Mouse (Mus musculus): ENCODE results near the gene 4930539E08Rik. TPM values are rescaled to one million over a fixed set of nuclear protein-coding genes. Genes with fewer than 3 reads are reported as not detected.
A peak's percentile ranks its signal among the peaks of the same experiment; 100 is the strongest.

Gene 4930539E08Rik
- total and polyA plus RNA-seq, 2 experiments from 2014 or later: 2.1 to 5.6 TPM

- 92% methylated on average over 5 of the region's 5 CpGs for WGBS
- DNase-seq (ENCODE audit: low spot score): no peak
- Histone ChIP-seq H3K27me3 (ENCODE audit: insufficient read depth, low read length) (no peaks in the 10 kb centered on the region), H3K9me3 (ENCODE audit: low read length) (no peaks in the 10 kb centered on the region), H3K36me3 (ENCODE audit: insufficient read depth, low read length) (no peaks in the 10 kb centered on the region), H3K9ac (replicated peaks; ENCODE audit: low read length) (no peak overlapping the region), H3K27ac (no peak overlapping the region), H3K4me1 (ENCODE audit: insufficient read depth, low read length) (no peaks in the 10 kb centered on the region), H3K4me2 (ENCODE audit: low read depth, low read length) (no peak overlapping the region), H3K4me3 (ENCODE audit: low read length) (no peak overlapping the region)
- no peak for ATAC-seq
- no peak for TF ChIP-seq CTCF (IDR thresholded peaks at IDR 0.05; ENCODE audit: low read depth)
These were observed 64.6 kb downstream of the 4930539E08Rik start for GRCm38 (mm10) chr17:28850511-28850910.

GRCm38 (mm10) chr17:28846974-28847617 lies 68.0 kb downstream of the 4930539E08Rik start:
- H3K4me3 ChIP-seq (ENCODE audit: low read length): no peak overlapping the region
- 71% methylated on average over 11 of the region's 11 CpGs for WGBS
- H3K4me1 ChIP-seq (ENCODE audit: insufficient read depth, low read length): no peaks in the 10 kb centered on the region
- H3K27me3 ChIP-seq (ENCODE audit: insufficient read depth, low read length): no peaks in the 10 kb centered on the region
- no peak for DNase-seq (ENCODE audit: low spot score)
- no peak overlapping the region for H3K27ac ChIP-seq
- H3K4me2 ChIP-seq (ENCODE audit: low read depth, low read length): no peak overlapping the region
- no peak overlapping the region for H3K9ac ChIP-seq (replicated peaks; ENCODE audit: low read length)
- 0 out of 2 replicates have a peak, but pooled peaks have one; percentile 18 for ATAC-seq
- TF ChIP-seq CTCF (IDR thresholded peaks at IDR 0.05; ENCODE audit: low read depth): no peak
- H3K36me3 ChIP-seq (ENCODE audit: insufficient read depth, low read length): no peaks in the 10 kb centered on the region
- no peaks in the 10 kb centered on the region for H3K9me3 ChIP-seq (ENCODE audit: low read length)

Other genes starting within 250 kb of the 4930539E08Rik start
- gene Slc26a8, start 225.1 kb downstream of the 4930539E08Rik start, total RNA-seq (2014; rRNA removed): 1.9 and 3.4 TPM in 2 replicates
- 1.7 and 2.2 TPM in 2 replicates for gene Slc26a8, start 225.1 kb downstream of the 4930539E08Rik start, polyA plus RNA-seq (2015; fragmentation: Nextera tagmentation; extraction: Ambion mirVana)
- 35.7 and 41.8 TPM in 2 replicates for gene Mapk14, start 224.0 kb downstream of the 4930539E08Rik start, total RNA-seq (2014; rRNA removed)
- 19.5 TPM in 2 replicates for gene Mapk14, start 224.0 kb downstream of the 4930539E08Rik start, polyA plus RNA-seq (2015; fragmentation: Nextera tagmentation; extraction: Ambion mirVana)
- 2.3 and 4.3 TPM in 2 replicates for gene AC170998.1, start 189.2 kb downstream of the 4930539E08Rik start, total RNA-seq (2014; rRNA removed)
- 3.1 and 3.4 TPM in 2 replicates for gene AC170998.1, start 189.2 kb downstream of the 4930539E08Rik start, polyA plus RNA-seq (2015; fragmentation: Nextera tagmentation; extraction: Ambion mirVana)
- 0.37 TPM in 1 of 2 replicates, not detected in the other for gene Mapk13, start 146.0 kb downstream of the 4930539E08Rik start, total RNA-seq (2014; rRNA removed)
- 1.7 and 1.9 TPM in 2 replicates for gene Mapk13, start 146.0 kb downstream of the 4930539E08Rik start, polyA plus RNA-seq (2015; fragmentation: Nextera tagmentation; extraction: Ambion mirVana)
- 10.1 and 16.5 TPM in 2 replicates for gene Brpf3, start 114.2 kb downstream of the 4930539E08Rik start, total RNA-seq (2014; rRNA removed)
- 4.5 and 4.7 TPM in 2 replicates for gene Brpf3, start 114.2 kb downstream of the 4930539E08Rik start, polyA plus RNA-seq (2015; fragmentation: Nextera tagmentation; extraction: Ambion mirVana)
- gene Pnpla1, start 56.9 kb downstream of the 4930539E08Rik start, total RNA-seq (2014; rRNA removed): 0.10 and 0.22 TPM in 2 replicates
- 0.08 and 0.09 TPM in 2 replicates for gene Pnpla1, start 56.9 kb downstream of the 4930539E08Rik start, polyA plus RNA-seq (2015; fragmentation: Nextera tagmentation; extraction: Ambion mirVana)
- not detected in 2 replicates for gene Pxt1, start 28.5 kb upstream of the 4930539E08Rik start, total RNA-seq (2014; rRNA removed)
- not detected in 2 replicates for gene Pxt1, start 28.5 kb upstream of the 4930539E08Rik start, polyA plus RNA-seq (2015; fragmentation: Nextera tagmentation; extraction: Ambion mirVana)
- gene Kctd20, start 36.6 kb upstream of the 4930539E08Rik start, total RNA-seq (2014; rRNA removed): 51.5 and 59.9 TPM in 2 replicates
- gene Kctd20, start 36.6 kb upstream of the 4930539E08Rik start, polyA plus RNA-seq (2015; fragmentation: Nextera tagmentation; extraction: Ambion mirVana): 62.9 and 64.1 TPM in 2 replicates
- 56.2 and 58.7 TPM in 2 replicates for gene Stk38, start 92.7 kb upstream of the 4930539E08Rik start, total RNA-seq (2014; rRNA removed)
- gene Stk38, start 92.7 kb upstream of the 4930539E08Rik start, polyA plus RNA-seq (2015; fragmentation: Nextera tagmentation; extraction: Ambion mirVana): 52.7 and 60.8 TPM in 2 replicates
- 139 and 147 TPM in 2 replicates for gene Srsf3, start 117.3 kb upstream of the 4930539E08Rik start, total RNA-seq (2014; rRNA removed)
- gene Srsf3, start 117.3 kb upstream of the 4930539E08Rik start, polyA plus RNA-seq (2015; fragmentation: Nextera tagmentation; extraction: Ambion mirVana): 298 and 315 TPM in 2 replicates
- gene Cdkn1a, start 175.7 kb upstream of the 4930539E08Rik start, total RNA-seq (2014; rRNA removed): 48.9 and 50.0 TPM in 2 replicates
- gene Cdkn1a, start 175.7 kb upstream of the 4930539E08Rik start, polyA plus RNA-seq (2015; fragmentation: Nextera tagmentation; extraction: Ambion mirVana): 242 and 257 TPM in 2 replicates
- 1.2 TPM in 2 replicates for gene Rab44, start 198.8 kb upstream of the 4930539E08Rik start, total RNA-seq (2014; rRNA removed)
- 0.05 and 0.20 TPM in 2 replicates for gene Rab44, start 198.8 kb upstream of the 4930539E08Rik start, polyA plus RNA-seq (2015; fragmentation: Nextera tagmentation; extraction: Ambion mirVana)